Mouse (Mus musculus) spleen, postnatal 36 days (tissue): ENCODE results near the gene Pdcd1lg2.

Experiments
- DNase-seq, 2 experiments: peaks; one replicate each; pipeline ENCODE4 v3.0.0; 2022; ENCODE audit warnings: low spot score in 2 of 2, mixed read lengths in 1 of 2

Pdcd1lg2 gene

GRCm38 (mm10) chr19:29469686-29470254 lies 59.1 kb downstream of the Pdcd1lg2 start:
- DNase-seq = no peak

- DNase-seq = no peak
Measured at GRCm38 (mm10) chr19:29470652-29471051, 59.9 kb downstream of the Pdcd1lg2 start.

GRCm38 (mm10) chr19:29472424-29472823 lies 61.7 kb downstream of the Pdcd1lg2 start:
- no peak for DNase-seq

- no peak for DNase-seq
Measured at GRCm38 (mm10) chr19:29472946-29473345, 62.2 kb downstream of the Pdcd1lg2 start.

GRCm38 (mm10) chr19:29474803-29475202 lies 64.1 kb downstream of the Pdcd1lg2 start:
- no peak for DNase-seq

DNA sequence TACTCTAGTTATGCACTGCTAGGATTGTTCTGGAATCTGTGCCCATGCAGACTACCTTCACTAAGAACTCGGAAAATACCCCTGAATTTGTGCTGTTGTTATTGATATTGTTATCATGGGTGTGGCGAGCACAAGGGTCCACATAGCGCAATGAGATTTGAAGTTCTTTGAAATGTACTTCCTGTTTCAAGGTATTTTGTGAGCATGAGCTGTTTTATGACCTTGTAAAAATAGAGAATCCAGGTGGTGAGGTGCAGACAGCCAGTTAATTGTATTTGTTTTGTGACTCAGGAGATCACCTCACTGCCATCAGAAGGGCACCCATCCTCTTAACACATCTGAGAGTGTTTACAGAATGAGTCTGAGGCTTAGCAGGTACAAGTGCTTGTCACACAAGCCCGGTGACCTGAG lies 64.5 kb downstream of the Pdcd1lg2 start:
- DNase-seq = no peak

- DNase-seq = no peak
Measured at GRCm38 (mm10) chr19:29478598-29478997, 67.9 kb downstream of the Pdcd1lg2 start.

DNA sequence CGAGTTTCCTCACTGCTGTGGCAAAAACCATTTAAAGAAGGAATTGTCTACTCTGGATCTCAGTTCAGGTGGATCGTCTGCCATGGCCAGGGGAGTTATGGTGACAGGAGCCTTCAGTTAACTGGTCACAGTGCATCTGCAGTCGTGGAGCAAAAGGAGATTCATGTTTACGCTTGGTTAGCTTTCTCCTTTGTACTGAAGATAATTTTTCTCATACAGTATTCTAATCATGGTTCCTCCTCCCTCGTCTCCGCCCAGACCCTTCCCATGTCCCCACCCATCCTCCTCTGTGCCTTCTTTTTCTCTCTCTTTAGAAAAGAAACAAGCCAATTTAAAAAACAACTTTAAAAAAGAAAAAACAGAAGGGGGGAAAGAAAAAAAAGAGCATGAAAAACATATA lies 70.9 kb downstream of the Pdcd1lg2 start:
- no peak for DNase-seq

DNA sequence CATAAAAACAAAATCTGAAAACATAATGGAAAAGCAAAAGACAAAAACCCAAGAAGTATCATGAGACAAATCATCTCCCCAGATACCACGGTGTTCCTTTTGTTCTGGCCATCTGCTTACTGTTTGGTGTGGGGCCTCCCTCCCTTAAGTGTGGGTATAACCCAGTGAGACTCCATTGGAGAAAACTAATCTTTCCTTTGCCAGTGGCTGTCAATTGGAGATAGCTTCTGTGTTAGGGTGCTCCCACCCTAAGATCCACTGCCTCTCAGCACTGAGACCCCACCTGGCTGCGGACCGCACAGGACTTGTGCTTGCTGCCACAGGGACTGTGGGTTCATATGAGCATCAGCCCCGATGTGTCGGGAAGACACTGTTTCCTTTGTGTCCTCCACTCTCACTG lies 71.4 kb downstream of the Pdcd1lg2 start:
- DNase-seq = no peak

GRCm38 (mm10) chr19:29482637-29483036 lies 71.9 kb downstream of the Pdcd1lg2 start:
- no peak for DNase-seq

DNA sequence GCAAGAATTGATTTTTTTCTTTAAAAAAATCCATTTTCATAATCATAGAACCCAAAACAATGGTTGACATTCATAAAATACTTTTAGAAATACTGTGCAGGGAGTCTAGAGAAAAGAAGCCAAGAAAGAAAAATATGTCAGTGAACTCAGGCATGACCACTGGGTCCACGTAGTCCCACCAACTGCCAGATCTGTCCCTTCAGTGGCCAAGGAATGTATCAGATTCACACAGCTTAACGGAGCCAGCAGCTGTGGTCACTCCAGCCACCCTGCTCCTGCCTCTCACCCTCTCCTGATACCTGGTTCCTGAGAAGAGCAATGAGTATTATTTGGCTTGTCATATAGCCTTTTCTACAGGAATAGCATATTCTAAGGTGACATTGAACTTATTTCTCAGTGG lies 72.7 kb downstream of the Pdcd1lg2 start:
- DNase-seq = no peak

- DNase-seq = peak; percentile 70
Measured at GRCm38 (mm10) chr19:29484537-29484936, 73.8 kb downstream of the Pdcd1lg2 start.

- DNase-seq = no peak
Measured at GRCm38 (mm10) chr19:29485257-29485948, 74.7 kb downstream of the Pdcd1lg2 start.

GRCm38 (mm10) chr19:29486545-29487206 lies 76.0 kb downstream of the Pdcd1lg2 start:
- peak; percentile 85 to 86 for DNase-seq

GRCm38 (mm10) chr19:29487326-29488072 lies 76.8 kb downstream of the Pdcd1lg2 start:
- no peak for DNase-seq

GRCm38 (mm10) chr19:29488073-29488390 lies 77.3 kb downstream of the Pdcd1lg2 start:
- DNase-seq = peak in 1 of 2 experiments; percentile 37

GRCm38 (mm10) chr19:29488420-29488819 lies 77.7 kb downstream of the Pdcd1lg2 start:
- no peak for DNase-seq

DNA sequence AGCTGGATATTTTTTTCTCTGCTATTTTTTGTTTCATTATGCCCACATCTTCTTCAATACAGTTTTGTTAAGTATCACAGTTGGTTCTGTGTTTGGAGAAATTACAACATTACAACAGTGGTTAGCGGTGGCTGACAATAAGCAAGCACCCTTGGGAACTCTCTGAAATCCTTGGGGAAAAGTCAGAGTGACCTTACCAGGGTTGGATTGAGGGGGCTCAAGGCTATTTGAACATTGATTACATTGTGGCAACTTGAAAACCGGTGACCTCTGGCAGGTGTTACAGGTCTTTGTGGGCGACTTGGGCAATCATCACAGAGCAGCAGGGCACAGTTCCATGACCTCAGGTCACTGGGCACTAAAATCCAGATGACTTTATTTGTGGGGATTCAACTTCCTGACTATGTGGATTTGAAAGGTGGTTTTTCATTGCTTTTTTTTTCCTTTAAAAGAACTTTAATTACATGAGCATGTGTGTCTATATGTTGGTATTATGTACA lies 79.1 kb downstream of the Pdcd1lg2 start:
- DNase-seq = no peak

GRCm38 (mm10) chr19:29491467-29491866 lies 80.7 kb downstream of the Pdcd1lg2 start:
- DNase-seq = peak; percentile 60 to 61

DNA sequence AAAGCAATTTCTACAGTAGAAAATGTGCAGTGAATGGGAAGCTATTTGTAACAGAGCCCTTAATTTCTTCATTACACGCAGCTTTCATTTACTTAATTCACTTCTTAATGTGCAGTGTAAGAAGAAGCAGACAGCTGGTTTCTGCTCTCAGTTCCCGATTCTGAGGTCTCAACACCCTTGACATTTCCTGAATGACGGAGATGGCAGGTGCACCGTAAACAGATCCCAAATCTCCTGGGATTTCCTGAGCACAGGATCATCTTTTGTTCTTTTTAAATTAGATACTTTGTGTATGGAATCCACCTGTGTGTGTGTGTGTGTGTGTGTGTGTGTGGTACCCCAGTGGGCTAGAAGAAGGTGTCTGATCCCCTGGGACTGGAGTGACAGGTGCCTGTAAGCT lies 83.7 kb downstream of the Pdcd1lg2 start:
- DNase-seq = peak; percentile 51 to 53

DNA sequence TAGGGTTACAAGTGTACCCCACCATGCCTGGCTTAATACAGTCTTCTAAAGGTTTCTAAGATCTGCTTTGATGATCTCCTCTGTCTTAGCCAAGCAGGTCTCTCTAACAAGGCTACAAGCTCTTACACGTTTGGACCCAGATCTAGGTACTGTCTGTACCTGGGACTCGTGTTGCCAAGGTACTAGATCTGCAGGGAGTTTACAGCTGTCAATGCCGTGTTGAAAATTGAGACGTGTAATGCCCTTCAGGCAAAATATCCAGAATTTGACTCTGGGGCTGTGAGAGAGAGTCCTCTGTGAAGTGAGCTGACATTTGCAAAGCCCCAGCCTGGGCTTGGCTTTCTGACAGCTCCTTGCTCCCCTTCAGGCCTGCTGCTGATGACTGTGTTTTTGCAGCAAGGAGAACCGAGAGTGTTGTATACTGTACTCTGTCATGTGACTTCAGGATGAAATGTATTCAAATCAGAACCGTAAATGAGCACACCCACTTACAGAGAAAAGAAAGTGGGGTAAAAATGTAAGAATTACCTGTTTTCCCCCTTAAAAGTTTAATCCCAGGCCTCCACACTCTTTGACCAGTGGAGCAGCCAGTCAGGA lies 85.4 kb downstream of the Pdcd1lg2 start:
- peak; percentile 53 to 64 for DNase-seq
